Mouse (Mus musculus) heart, adult 2 months (tissue): ENCODE data around the gene Slc47a2. TPM values are rescaled to one million over a fixed set of nuclear protein-coding genes. Genes with fewer than 3 reads are reported as not detected.

ENCODE experiments used
- DNase-seq, 2 experiments: peaks; one replicate each; pipeline ENCODE4 v3.0.0; 2021
- H3K27ac ChIP-seq: fragments of 200-600 bp; 2 replicates; pipeline ENCODE4 v1.8.1; 2022
- H3K27me3 ChIP-seq: fragments of 200-500 bp; 2 replicates; pipeline ENCODE4 v1.6.1; 2012; ENCODE audit warnings: mild to moderate bottlenecking, low read length, inconsistent platforms, mixed read lengths; ENCODE audit not compliant: control insufficient read depth, insufficient read depth
- H3K36me3 ChIP-seq: fragments of 200-500 bp; 2 replicates; pipeline ENCODE4 v1.6.1; 2012; ENCODE audit warnings: low read length, inconsistent platforms; ENCODE audit not compliant: control insufficient read depth, insufficient read depth
- H3K4me1 ChIP-seq: fragments of 200-500 bp; 2 replicates; pipeline ENCODE4 v1.6.1; 2011; ENCODE audit warnings: low read length; ENCODE audit not compliant: control insufficient read depth, insufficient read depth
- H3K4me3 ChIP-seq: fragments of 200-600 bp; 2 replicates; pipeline ENCODE4 v1.8.1; 2022
- H3K79me2 ChIP-seq: fragments of 200-500 bp; replicated peaks from 2 replicates; pipeline ENCODE4 v1.6.1; 2012; ENCODE audit warnings: mild to moderate bottlenecking, inconsistent platforms, low read length, moderate library complexity, mixed read lengths; ENCODE audit not compliant: control insufficient read depth, insufficient read depth
- H3K9ac ChIP-seq: fragments of 200-500 bp; 2 replicates; pipeline ENCODE4 v1.6.1; 2012; ENCODE audit warnings: low read depth, mild to moderate bottlenecking, control low read depth, inconsistent platforms, low read length, mixed read lengths
- CTCF ChIP-seq: fragments of 200-600 bp; IDR thresholded peaks from 2 replicates; pipeline ENCODE4 v1.8.1; 2022; ENCODE audit warnings: antibody characterized with exemption, mild to moderate bottlenecking, moderate library complexity
- EP300 ChIP-seq: fragments of 200-500 bp; IDR thresholded peaks from 2 replicates; pipeline ENCODE4 v1.6.1; 2011; ENCODE audit warnings: low read depth, low read length, control low read depth; ENCODE audit not compliant: insufficient read depth
- POLR2A ChIP-seq: fragments of 200-500 bp; IDR thresholded peaks from 2 replicates; pipeline ENCODE4 v1.6.1; 2011; ENCODE audit warnings: mild to moderate bottlenecking, low read depth, low read length, control low read depth; ENCODE audit not compliant: insufficient read depth
- WGBS: fragments of 180-500 bp; shearing (Covaris S2); methylation state at CpG from one replicate; pipeline ENCODE4 v1.1.7; 2018; 5-methylcytosine and 5-hydroxymethylcytosine counted together
- intact Hi-C: fragments of 180-260 bp; cut with DNase I; formaldehyde crosslinking; loops from one replicate; pipeline ENCODE4 v1.15.1; 2025
- polyA plus RNA-seq: library from polyadenylated mRNA; depleted of rRNA; stranded (reverse); fragments of >200 nt; gene quantifications from 2 replicates; pipeline ENCODE4 v1.2.3, GENCODE M21; 2012
- total RNA-seq, 2 experiments: library from RNA; stranded (reverse); gene quantifications; 2 replicates each; pipeline ENCODE4 v1.2.3; 2021

Slc47a2 gene
- total and polyA plus RNA-seq, 3 experiments: 0.04 TPM; not detected in 2

DNA sequence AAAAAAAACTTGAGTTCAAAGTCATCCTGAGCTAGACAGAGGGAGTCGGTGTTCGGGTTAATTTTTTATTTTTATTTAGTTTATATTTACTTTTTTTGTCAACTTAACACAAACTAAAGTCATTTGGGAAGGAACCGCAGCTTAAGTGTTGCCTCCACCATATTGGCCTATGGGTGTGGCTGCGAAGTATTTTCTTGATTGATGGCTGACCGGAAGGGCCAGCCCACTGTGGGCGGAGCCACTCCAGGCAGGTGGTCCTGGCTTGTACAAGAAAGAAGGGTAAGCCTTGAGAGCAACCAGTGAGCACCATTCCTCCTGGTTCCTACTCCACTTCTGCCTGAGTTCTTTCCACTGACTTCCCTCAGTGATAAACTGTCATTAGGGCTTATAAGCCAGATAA, 21.4 kb upstream of the Slc47a2 start:
- Histone ChIP-seq H3K36me3 (no peaks in the 10 kb centered on the region), H3K79me2 (no peaks in the 10 kb centered on the region), H3K4me3 (no peak overlapping the region), H3K9ac (no peak overlapping the region), H3K4me1 (0 out of 2 replicates have a peak, but pooled peaks cover 3% of the 10 kb centered on the region), H3K27ac (no peak overlapping the region), H3K27me3 (no peaks in the 10 kb centered on the region)
- WGBS: 88% methylated on average over 6 of the region's 6 CpGs
- DNase-seq: no peak
- intact Hi-C loops: no loop called here
- TF ChIP-seq CTCF (no peak), POLR2A (no peak), EP300 (no peak)

- intact Hi-C loops: no loop called here
- no peaks in the 10 kb centered on the region for H3K4me1 ChIP-seq
- H3K36me3 ChIP-seq: no peaks in the 10 kb centered on the region
- no peaks in the 10 kb centered on the region for H3K79me2 ChIP-seq
- no peaks in the 10 kb centered on the region for H3K27me3 ChIP-seq
- H3K9ac ChIP-seq: no peak overlapping the region
- peak in 1 of 2 experiments; percentile 8 for DNase-seq
- H3K27ac ChIP-seq: peak overlapping the region; percentile 33; the same call in 1 of the 2 replicates
- H3K4me3 ChIP-seq: no peak overlapping the region
- TF ChIP-seq POLR2A (0 out of 2 replicates have a peak, but pooled peaks have one; percentile 30), CTCF (no peak), EP300 (no peak)
- 62% methylated on average over 11 of the region's 11 CpGs for WGBS
Measured at GRCm38 (mm10) chr11:61361515-61362190, 19.0 kb upstream of the Slc47a2 start.

- Histone ChIP-seq H3K27ac (no peak overlapping the region), H3K79me2 (no peaks in the 10 kb centered on the region), H3K4me1 (no peaks in the 10 kb centered on the region), H3K27me3 (no peaks in the 10 kb centered on the region), H3K36me3 (no peaks in the 10 kb centered on the region), H3K9ac (no peak overlapping the region), H3K4me3 (no peak overlapping the region)
- TF ChIP-seq EP300 (no peak), POLR2A (no peak), CTCF (no peak)
- no peak for DNase-seq
- intact Hi-C loops: no loop called here
- 77% methylated on average over 9 of the region's 9 CpGs for WGBS
Measured at GRCm38 (mm10) chr11:61356600-61356999, 13.9 kb upstream of the Slc47a2 start.

GRCm38 (mm10) chr11:61356111-61356510, 13.5 kb upstream of the Slc47a2 start:
- TF ChIP-seq EP300: no peak
- TF ChIP-seq CTCF: no peak
- no peak for TF ChIP-seq POLR2A
- DNase-seq: no peak
- no peak overlapping the region for H3K9ac ChIP-seq
- no peaks in the 10 kb centered on the region for H3K27me3 ChIP-seq
- no peak overlapping the region for H3K4me3 ChIP-seq
- H3K36me3 ChIP-seq: no peaks in the 10 kb centered on the region
- H3K27ac ChIP-seq: no peak overlapping the region
- H3K79me2 ChIP-seq: no peaks in the 10 kb centered on the region
- 78% methylated on average over 6 of the region's 6 CpGs for WGBS
- no peaks in the 10 kb centered on the region for H3K4me1 ChIP-seq
- intact Hi-C loops: no loop called here

DNA sequence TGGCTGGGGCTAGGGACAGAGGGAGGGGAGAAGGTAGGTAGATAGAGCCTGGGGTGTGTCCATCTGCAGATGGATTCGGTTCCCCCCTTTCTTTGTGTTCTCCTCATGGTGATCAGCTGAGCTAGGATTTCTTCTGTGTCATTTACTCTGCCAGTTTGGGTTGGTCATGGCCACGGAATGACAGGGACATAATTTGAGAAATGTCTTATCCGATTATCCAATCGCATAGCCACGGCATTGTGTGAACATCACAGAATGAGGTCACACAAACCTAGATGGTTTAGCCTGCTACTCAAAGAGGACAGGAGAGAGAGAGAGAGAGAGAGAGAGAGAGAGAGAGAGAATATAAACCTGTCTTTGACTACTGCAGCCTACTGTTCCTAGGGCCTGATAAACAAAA, 12.7 kb upstream of the Slc47a2 start:
- intact Hi-C loops: no loop called here
- TF ChIP-seq EP300: no peak
- no peak for TF ChIP-seq POLR2A
- TF ChIP-seq CTCF: no peak
- Histone ChIP-seq H3K79me2 (no peaks in the 10 kb centered on the region), H3K4me3 (no peak overlapping the region), H3K36me3 (no peaks in the 10 kb centered on the region), H3K27ac (no peak overlapping the region), H3K9ac (no peak overlapping the region), H3K4me1 (no peaks in the 10 kb centered on the region), H3K27me3 (no peaks in the 10 kb centered on the region)
- no peak for DNase-seq
- WGBS: 80% methylated on average over 5 of the region's 5 CpGs

- H3K79me2 ChIP-seq: no peaks in the 10 kb centered on the region
- H3K4me1 ChIP-seq: no peaks in the 10 kb centered on the region
- TF ChIP-seq CTCF (no peak), POLR2A (no peak), EP300 (no peak)
- no peak overlapping the region for H3K27ac ChIP-seq
- DNase-seq: no peak
- intact Hi-C loops: no loop called here
- H3K27me3 ChIP-seq: no peaks in the 10 kb centered on the region
- WGBS: 87% methylated on average over 6 of the region's 6 CpGs
- no peak overlapping the region for H3K4me3 ChIP-seq
- H3K36me3 ChIP-seq: no peaks in the 10 kb centered on the region
- no peak overlapping the region for H3K9ac ChIP-seq
Measured at GRCm38 (mm10) chr11:61354346-61354745, 11.7 kb upstream of the Slc47a2 start.
